Mouse (Mus musculus): ENCODE measurements at regions not wholly inside any gene's neighbourhood (a gene's known extent, or its start where the extent isn't known, plus 50 kb on each side); places are given as distances from the start of the nearest gene placed in this dataset.

DNA sequence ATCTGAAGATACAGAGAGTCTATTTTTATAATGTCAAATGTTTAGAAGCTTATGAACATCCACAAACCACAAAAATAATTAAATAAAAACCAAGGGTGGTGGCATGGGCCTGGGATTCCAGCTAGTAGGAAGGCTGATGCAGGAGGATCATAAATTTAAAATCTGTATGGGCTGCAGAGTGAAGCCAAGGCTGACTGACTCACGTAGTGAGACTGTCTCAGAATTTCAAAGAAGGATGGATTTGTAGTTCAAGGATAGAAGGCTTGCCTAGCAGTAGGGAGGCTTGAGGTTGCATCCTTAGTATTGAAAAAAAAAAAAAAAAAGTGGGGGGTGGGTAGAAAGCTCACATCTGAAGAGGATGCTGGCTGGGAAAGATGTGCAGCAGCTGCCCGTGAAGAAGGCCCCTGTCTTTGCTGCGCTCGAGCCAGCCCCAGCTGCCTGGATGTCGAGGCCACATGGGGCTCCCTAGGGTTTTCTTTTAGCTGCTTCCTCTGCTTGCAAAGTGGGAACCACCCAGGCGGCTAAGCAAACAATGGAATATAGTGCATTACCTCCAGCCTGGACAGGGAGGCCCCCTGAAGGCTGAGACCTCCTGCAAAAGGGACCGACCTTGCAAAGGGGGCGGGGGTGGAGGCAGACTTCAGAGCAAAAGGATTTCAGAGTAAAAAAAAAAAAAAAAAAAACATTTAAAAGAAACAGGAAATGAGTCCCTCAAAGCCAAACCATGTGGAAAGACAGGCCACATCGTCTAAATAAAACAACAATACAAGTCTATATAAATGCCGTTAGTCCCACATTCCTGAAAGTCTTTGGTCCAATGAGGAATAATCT, 101.3 kb downstream of the Tmco5 start:
- Histone ChIP-seq H3K27me3 (ENCODE audit: control insufficient read depth, insufficient read depth, low read length) (peaks cover 3% of the 10 kb centered on the region), H3K36me3 (ENCODE audit: control insufficient read depth, insufficient read depth, low read length) (no peaks in the 10 kb centered on the region), H3K4me1 (ENCODE audit: control insufficient read depth, insufficient read depth, low read length) (peaks cover 16% of the 10 kb centered on the region), H3K4me3 (ENCODE audit: control insufficient read depth, low read depth, low read length) (no peak overlapping the region), H3K27ac (ENCODE audit: control insufficient read depth, insufficient read depth, low read depth, low read length) (no peak overlapping the region)
- TF ChIP-seq CTCF (IDR thresholded peaks at IDR 0.05; ENCODE audit: control insufficient read depth, insufficient read depth, insufficient replicate concordance, low read depth, low read length), result no peak
- no peak for TF ChIP-seq POLR2A (IDR thresholded peaks at IDR 0.05; ENCODE audit: control insufficient read depth, low read depth, low read length)

- no peak for TF ChIP-seq CTCF (IDR thresholded peaks at IDR 0.05; ENCODE audit: control insufficient read depth, insufficient read depth, insufficient replicate concordance, low read depth, low read length)
- no peak for TF ChIP-seq POLR2A (IDR thresholded peaks at IDR 0.05; ENCODE audit: control insufficient read depth, low read depth, low read length)
- no peaks in the 10 kb centered on the region; the same call in 1 of the 2 replicates for H3K27me3 ChIP-seq (ENCODE audit: control insufficient read depth, insufficient read depth, low read length)
- H3K27ac ChIP-seq (ENCODE audit: control insufficient read depth, insufficient read depth, low read depth, low read length), result no peak overlapping the region
- no peak overlapping the region for H3K4me3 ChIP-seq (ENCODE audit: control insufficient read depth, low read depth, low read length)
- no peaks in the 10 kb centered on the region for H3K36me3 ChIP-seq (ENCODE audit: control insufficient read depth, insufficient read depth, low read length)
- H3K4me1 ChIP-seq (ENCODE audit: control insufficient read depth, insufficient read depth, low read length), result peaks cover 7% of the 10 kb centered on the region
Measured at GRCm38 (mm10) chr2:116980692-116981091, 102.2 kb downstream of the Tmco5 start.

DNA sequence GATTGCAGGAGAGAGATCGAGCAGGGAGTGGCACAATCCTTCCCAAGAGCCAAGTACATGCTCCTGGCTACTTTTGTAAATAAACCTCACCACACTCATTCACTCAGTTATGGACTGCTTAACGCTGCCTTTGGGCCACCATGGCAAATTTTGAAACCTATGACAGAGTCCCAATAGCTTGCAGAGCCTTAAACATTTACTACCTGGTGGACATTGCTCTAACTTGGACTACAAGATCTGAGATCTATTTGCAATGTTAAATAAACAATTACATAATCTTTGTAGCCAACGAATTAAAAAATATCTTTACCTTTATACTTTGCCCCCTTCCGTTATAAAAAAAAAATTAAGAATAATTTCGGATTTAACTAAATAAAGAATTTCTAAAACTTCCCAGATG, 104.9 kb downstream of the Tmco5 start:
- Histone ChIP-seq H3K4me1 (ENCODE audit: control insufficient read depth, insufficient read depth, low read length) (peaks cover 2% of the 10 kb centered on the region; the same call in 1 of the 2 replicates), H3K27ac (ENCODE audit: control insufficient read depth, insufficient read depth, low read depth, low read length) (no peak overlapping the region), H3K36me3 (ENCODE audit: control insufficient read depth, insufficient read depth, low read length) (no peaks in the 10 kb centered on the region), H3K4me3 (ENCODE audit: control insufficient read depth, low read depth, low read length) (no peak overlapping the region), H3K27me3 (ENCODE audit: control insufficient read depth, insufficient read depth, low read length) (no peaks in the 10 kb centered on the region)
- TF ChIP-seq POLR2A (IDR thresholded peaks at IDR 0.05; ENCODE audit: control insufficient read depth, low read depth, low read length) (no peak), CTCF (IDR thresholded peaks at IDR 0.05; ENCODE audit: control insufficient read depth, insufficient read depth, insufficient replicate concordance, low read depth, low read length) (no peak)

DNA sequence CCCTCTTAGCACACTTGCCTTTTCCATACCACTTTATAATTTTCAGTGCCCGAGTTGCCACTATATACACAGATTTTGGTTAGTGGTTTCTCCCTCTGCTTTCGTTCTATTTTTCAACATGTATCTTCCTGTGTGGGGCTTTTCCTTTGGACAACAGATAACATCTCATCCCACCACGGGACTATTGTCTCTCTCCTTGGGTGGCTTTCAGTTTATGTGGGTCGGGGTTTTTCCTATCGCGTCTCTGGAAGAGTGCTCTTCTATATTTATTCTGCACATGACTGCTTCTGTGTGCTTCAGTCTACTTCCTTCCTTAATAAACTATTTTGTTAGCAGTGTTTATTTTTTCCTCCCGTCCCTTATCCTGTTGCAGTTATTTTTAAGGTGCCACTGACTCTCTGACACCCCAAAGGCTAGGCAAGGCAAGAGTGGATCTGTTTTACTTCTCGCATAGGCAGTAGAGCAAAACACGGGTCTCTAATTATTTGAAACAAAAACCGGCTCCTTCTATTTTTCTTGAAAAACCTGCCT, 105.4 kb downstream of the Tmco5 start:
- Histone ChIP-seq H3K27me3 (ENCODE audit: control insufficient read depth, insufficient read depth, low read length) (no peaks in the 10 kb centered on the region), H3K27ac (ENCODE audit: control insufficient read depth, insufficient read depth, low read depth, low read length) (no peak overlapping the region), H3K36me3 (ENCODE audit: control insufficient read depth, insufficient read depth, low read length) (no peaks in the 10 kb centered on the region), H3K4me3 (ENCODE audit: control insufficient read depth, low read depth, low read length) (no peak overlapping the region), H3K4me1 (ENCODE audit: control insufficient read depth, insufficient read depth, low read length) (peaks cover 2% of the 10 kb centered on the region; the same call in 1 of the 2 replicates)
- TF ChIP-seq CTCF (IDR thresholded peaks at IDR 0.05; ENCODE audit: control insufficient read depth, insufficient read depth, insufficient replicate concordance, low read depth, low read length) (no peak), POLR2A (IDR thresholded peaks at IDR 0.05; ENCODE audit: control insufficient read depth, low read depth, low read length) (no peak)

- no peaks in the 10 kb centered on the region for H3K27me3 ChIP-seq (ENCODE audit: control insufficient read depth, insufficient read depth, low read length)
- H3K36me3 ChIP-seq (ENCODE audit: control insufficient read depth, insufficient read depth, low read length), result no peaks in the 10 kb centered on the region
- H3K4me3 ChIP-seq (ENCODE audit: control insufficient read depth, low read depth, low read length), result no peak overlapping the region
- TF ChIP-seq CTCF (IDR thresholded peaks at IDR 0.05; ENCODE audit: control insufficient read depth, insufficient read depth, insufficient replicate concordance, low read depth, low read length), result no peak
- H3K4me1 ChIP-seq (ENCODE audit: control insufficient read depth, insufficient read depth, low read length), result peaks cover 2% of the 10 kb centered on the region; the same call in 1 of the 2 replicates
- no peak overlapping the region for H3K27ac ChIP-seq (ENCODE audit: control insufficient read depth, insufficient read depth, low read depth, low read length)
Measured at GRCm38 (mm10) chr2:116984597-116984996, 106.1 kb downstream of the Tmco5 start.

DNA sequence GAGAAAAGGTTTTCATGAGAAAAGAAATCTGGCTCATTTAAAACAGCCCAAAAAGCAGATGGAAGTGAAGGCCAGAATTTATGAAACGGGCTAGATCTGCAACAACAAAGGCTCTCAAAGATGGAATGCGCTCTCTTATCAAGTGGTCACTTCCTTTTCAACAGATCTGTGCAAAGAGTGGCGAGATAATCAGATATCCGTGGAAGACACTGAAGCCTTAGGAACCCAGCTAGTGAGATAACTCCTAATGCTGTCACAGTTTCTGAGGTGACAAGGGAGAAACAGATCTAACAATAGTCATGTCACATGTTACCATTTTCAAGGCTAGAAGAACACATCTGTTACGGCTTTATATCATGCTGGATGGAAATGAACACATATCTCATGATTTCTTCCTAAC, 107.1 kb downstream of the Tmco5 start:
- H3K27me3 ChIP-seq (ENCODE audit: control insufficient read depth, insufficient read depth, low read length), result no peaks in the 10 kb centered on the region
- TF ChIP-seq CTCF (IDR thresholded peaks at IDR 0.05; ENCODE audit: control insufficient read depth, insufficient read depth, insufficient replicate concordance, low read depth, low read length) (no peak), POLR2A (IDR thresholded peaks at IDR 0.05; ENCODE audit: control insufficient read depth, low read depth, low read length) (no peak)
- no peaks in the 10 kb centered on the region for H3K36me3 ChIP-seq (ENCODE audit: control insufficient read depth, insufficient read depth, low read length)
- no peak overlapping the region for H3K4me3 ChIP-seq (ENCODE audit: control insufficient read depth, low read depth, low read length)
- no peak overlapping the region for H3K27ac ChIP-seq (ENCODE audit: control insufficient read depth, insufficient read depth, low read depth, low read length)
- H3K4me1 ChIP-seq (ENCODE audit: control insufficient read depth, insufficient read depth, low read length), result no peaks in the 10 kb centered on the region

- H3K27ac ChIP-seq (ENCODE audit: control insufficient read depth, insufficient read depth, low read depth, low read length), result no peak overlapping the region
- no peaks in the 10 kb centered on the region for H3K4me1 ChIP-seq (ENCODE audit: control insufficient read depth, insufficient read depth, low read length)
- no peaks in the 10 kb centered on the region for H3K36me3 ChIP-seq (ENCODE audit: control insufficient read depth, insufficient read depth, low read length)
- no peaks in the 10 kb centered on the region for H3K27me3 ChIP-seq (ENCODE audit: control insufficient read depth, insufficient read depth, low read length)
- H3K4me3 ChIP-seq (ENCODE audit: control insufficient read depth, low read depth, low read length), result no peak overlapping the region
- TF ChIP-seq CTCF (IDR thresholded peaks at IDR 0.05; ENCODE audit: control insufficient read depth, insufficient read depth, insufficient replicate concordance, low read depth, low read length), result no peak
- no peak for TF ChIP-seq POLR2A (IDR thresholded peaks at IDR 0.05; ENCODE audit: control insufficient read depth, low read depth, low read length)
Measured at GRCm38 (mm10) chr2:116988953-116989674, 110.6 kb downstream of the Tmco5 start.
